Mouse (Mus musculus): Measurements from ENCODE around the gene Olfr1424.

GRCm38 (mm10) chr19:12041217-12041616 is 21.3 kb downstream of the Olfr1424 start, which contains the start of gene Olfr1423:
- TF ChIP-seq GATA2 (IDR thresholded peaks at IDR 0.05; ENCODE audit: borderline replicate concordance, low read depth, low read length) (no peak), CTCF (IDR thresholded peaks at IDR 0.05; ENCODE audit: low read depth, low read length) (no peak), POLR2AphosphoS5 (IDR thresholded peaks at IDR 0.05; ENCODE audit: insufficient replicate concordance, low read depth, low read length) (no peak), GATA1 (IDR thresholded peaks at IDR 0.05; ENCODE audit: borderline replicate concordance, low read length) (no peak), TAL1 (conservative IDR thresholded peaks at IDR 0.05; ENCODE audit: low read depth, low read length) (no peak)
